Mouse (Mus musculus) megakaryocyte, embryonic 14.5 days (primary cell): ENCODE measurements around the gene Hba-a1. TPM values are rescaled to one million over a fixed set of nuclear protein-coding genes. Genes with fewer than 3 reads are reported as not detected.

ENCODE experiments used
- H3K27me3 ChIP-seq: replicated peaks from 2 replicates; pipeline ENCODE3; 2012; ENCODE audit warnings: inconsistent platforms
- H3K36me3 ChIP-seq: replicated peaks from 2 replicates; pipeline ENCODE3; 2012; ENCODE audit warnings: low read length, inconsistent platforms, mixed read lengths
- H3K4me1 ChIP-seq: 2 replicates; pipeline ENCODE4 v1.6.1; 2012; ENCODE audit warnings: inconsistent platforms
- H3K4me3 ChIP-seq: replicated peaks from 2 replicates; pipeline ENCODE3; 2012; ENCODE audit warnings: moderate library complexity, mild to moderate bottlenecking, inconsistent platforms
- H3K9me3 ChIP-seq: 2 replicates; pipeline ENCODE4 v1.6.1; 2012; ENCODE audit warnings: inconsistent platforms
- FLI1 ChIP-seq: IDR thresholded peaks from 2 replicates; pipeline ENCODE4 v1.6.1; 2012; ENCODE audit warnings: low read length, inconsistent platforms, mixed read lengths
- GATA1 ChIP-seq: IDR thresholded peaks from 3 replicates; pipeline ENCODE4 v1.6.1; 2012; ENCODE audit warnings: mixed read lengths, low read length, inconsistent platforms, borderline replicate concordance
- polyA plus RNA-seq: library from polyadenylated mRNA; stranded (reverse); fragments of >175 nt; gene quantifications from 2 replicates; pipeline ENCODE4 v1.2.3, GENCODE M21; 2012; ENCODE audit warnings: low replicate concordance; ENCODE audit not compliant: insufficient read depth

Gene Hba-a1
- polyA plus RNA-seq, 1 experiment: 5,345 TPM

DNA sequence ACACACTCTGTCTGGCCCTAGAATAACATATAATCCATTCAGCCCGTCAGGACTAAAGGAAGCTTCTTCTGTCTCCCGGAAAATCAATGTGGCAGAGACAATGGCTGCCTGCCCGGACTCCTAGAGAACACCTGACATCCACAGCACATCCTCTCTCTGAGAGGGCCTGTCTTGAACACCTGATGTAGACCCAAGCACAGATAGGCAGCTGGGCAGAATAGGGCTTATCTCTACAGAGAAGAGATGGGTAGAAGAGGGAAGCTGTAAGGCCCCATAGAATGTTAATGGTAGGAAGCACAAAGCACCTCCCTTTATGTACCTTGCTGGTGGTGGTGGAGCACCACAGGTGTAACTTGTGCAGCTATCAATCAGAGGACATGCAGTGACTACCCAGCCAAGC lies 41.1 kb upstream of the Hba-a1 start:
- TF ChIP-seq FLI1: no peak
- TF ChIP-seq GATA1: no peak
- H3K4me3 ChIP-seq: no peak overlapping the region
- H3K9me3 ChIP-seq: no peaks in the 10 kb centered on the region
- H3K4me1 ChIP-seq: peaks cover 75% of the 10 kb centered on the region
- peaks cover 91% of the 10 kb centered on the region for H3K36me3 ChIP-seq
- no peaks in the 10 kb centered on the region for H3K27me3 ChIP-seq

DNA sequence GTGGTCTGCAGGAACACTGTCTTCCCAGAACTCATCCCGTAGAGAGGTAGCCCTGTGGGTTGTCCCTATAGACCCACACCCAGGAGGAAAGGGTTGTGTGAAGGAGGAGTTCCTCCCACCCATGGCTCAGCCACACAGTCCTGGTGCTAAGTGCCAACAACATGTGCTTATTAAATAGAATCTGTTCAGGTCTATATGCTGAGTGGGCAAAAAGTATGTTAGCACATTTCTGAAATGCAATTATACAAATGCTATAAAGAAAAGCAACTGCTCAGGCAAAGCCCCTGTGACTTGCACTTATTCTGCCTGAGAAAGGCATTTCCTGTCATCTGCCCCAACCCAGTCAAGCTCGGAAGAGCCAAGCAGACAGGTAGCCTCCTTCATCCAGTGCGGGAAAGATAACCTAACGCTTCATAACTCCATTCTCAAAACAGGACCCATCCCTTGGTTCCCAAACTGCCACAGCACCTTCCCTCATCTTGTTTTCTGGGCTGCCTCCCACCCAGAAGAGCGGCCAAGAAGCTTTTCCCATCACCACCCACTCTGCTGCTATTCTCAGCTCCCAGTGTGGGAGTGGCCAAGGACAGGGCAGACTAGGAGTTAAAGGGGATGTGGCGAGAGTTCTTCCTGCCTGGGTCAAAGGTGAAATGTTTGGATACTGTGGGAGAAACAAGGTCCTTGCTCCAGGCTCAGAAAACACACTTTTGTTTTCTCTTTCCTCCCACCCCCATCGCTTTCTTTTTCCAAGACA lies 39.9 kb upstream of the Hba-a1 start:
- Histone ChIP-seq H3K4me3 (peak overlapping the region; percentile 15), H3K9me3 (no peaks in the 10 kb centered on the region), H3K27me3 (no peaks in the 10 kb centered on the region), H3K4me1 (peaks cover 78% of the 10 kb centered on the region), H3K36me3 (peaks cover 91% of the 10 kb centered on the region)
- TF ChIP-seq GATA1 (no peak), FLI1 (no peak)

DNA sequence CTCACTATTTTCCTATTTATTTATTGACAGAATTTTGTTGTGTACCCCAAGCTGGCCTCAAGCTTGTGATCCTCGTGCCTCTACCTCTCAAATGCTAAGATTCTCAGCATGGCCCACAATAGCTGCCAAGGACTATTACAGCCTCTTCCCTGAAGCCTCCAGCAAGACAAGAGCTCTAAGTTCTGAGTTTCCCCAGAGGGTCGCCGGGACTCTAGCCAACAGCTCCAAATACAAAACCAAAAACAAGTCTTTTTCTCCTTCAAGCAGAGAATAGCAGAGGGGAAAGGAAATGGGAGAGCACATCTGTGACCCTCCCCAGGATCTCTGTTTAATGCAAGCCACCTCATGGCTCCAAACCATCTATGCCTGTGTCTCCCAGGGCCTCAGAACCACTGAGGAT lies 39.2 kb upstream of the Hba-a1 start:
- no peaks in the 10 kb centered on the region for H3K9me3 ChIP-seq
- no peaks in the 10 kb centered on the region for H3K27me3 ChIP-seq
- TF ChIP-seq FLI1 (no peak), GATA1 (no peak)
- peak overlapping the region; percentile 31 for H3K4me3 ChIP-seq
- H3K36me3 ChIP-seq: peaks cover 90% of the 10 kb centered on the region
- H3K4me1 ChIP-seq: peaks cover 77% of the 10 kb centered on the region

GRCm38 (mm10) chr11:32244617-32245016 lies 38.7 kb upstream of the Hba-a1 start:
- H3K4me3 ChIP-seq: no peak overlapping the region
- TF ChIP-seq GATA1 (no peak), FLI1 (no peak)
- no peaks in the 10 kb centered on the region for H3K9me3 ChIP-seq
- H3K36me3 ChIP-seq: peaks cover 91% of the 10 kb centered on the region
- H3K27me3 ChIP-seq: no peaks in the 10 kb centered on the region
- H3K4me1 ChIP-seq: peaks cover 79% of the 10 kb centered on the region

GRCm38 (mm10) chr11:32245614-32246013 lies 37.7 kb upstream of the Hba-a1 start:
- Histone ChIP-seq H3K4me3 (peak overlapping the region; percentile 60), H3K27me3 (peaks cover 2% of the 10 kb centered on the region), H3K4me1 (peaks cover 87% of the 10 kb centered on the region), H3K9me3 (no peaks in the 10 kb centered on the region), H3K36me3 (peaks cover 92% of the 10 kb centered on the region)
- TF ChIP-seq FLI1 (no peak), GATA1 (peak; percentile 82)

DNA sequence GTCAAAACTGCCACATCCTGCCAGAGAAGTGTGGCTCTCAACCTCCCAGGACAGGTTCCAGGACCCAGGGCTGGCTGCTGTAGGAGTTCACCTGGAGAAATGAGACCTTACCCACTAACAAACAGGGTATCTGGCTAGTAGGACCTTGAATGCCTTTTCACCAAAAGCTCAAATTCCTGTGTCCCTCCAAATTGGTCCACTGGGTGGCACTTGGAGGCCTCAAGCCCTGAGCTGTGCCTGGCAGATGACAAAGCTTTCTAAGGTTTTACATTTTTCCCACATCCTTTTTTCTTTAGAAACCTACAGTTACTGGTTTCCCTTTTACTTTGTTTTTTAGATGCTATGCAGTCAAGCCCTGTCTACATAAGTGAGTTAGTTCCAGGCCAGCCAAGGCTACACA lies 36.2 kb upstream of the Hba-a1 start:
- H3K9me3 ChIP-seq: no peaks in the 10 kb centered on the region
- H3K27me3 ChIP-seq: peaks cover 2% of the 10 kb centered on the region
- H3K36me3 ChIP-seq: peaks cover 92% of the 10 kb centered on the region
- H3K4me3 ChIP-seq: no peak overlapping the region
- peaks cover 96% of the 10 kb centered on the region for H3K4me1 ChIP-seq
- TF ChIP-seq FLI1 (no peak), GATA1 (no peak)

GRCm38 (mm10) chr11:32248350-32248749 lies 35.0 kb upstream of the Hba-a1 start:
- Histone ChIP-seq H3K4me1 (peaks cover 94% of the 10 kb centered on the region), H3K9me3 (no peaks in the 10 kb centered on the region), H3K27me3 (peaks cover 2% of the 10 kb centered on the region), H3K36me3 (peaks cover 92% of the 10 kb centered on the region), H3K4me3 (no peak overlapping the region)
- no peak for TF ChIP-seq FLI1
- TF ChIP-seq GATA1: no peak

- H3K9me3 ChIP-seq: no peaks in the 10 kb centered on the region
- peak overlapping the region; percentile 31 for H3K4me3 ChIP-seq
- H3K27me3 ChIP-seq: peaks cover 14% of the 10 kb centered on the region
- peaks cover 98% of the 10 kb centered on the region for H3K36me3 ChIP-seq
- TF ChIP-seq GATA1: no peak
- no peak for TF ChIP-seq FLI1
- peaks cover 95% of the 10 kb centered on the region for H3K4me1 ChIP-seq
Measured at GRCm38 (mm10) chr11:32250880-32251763, 32.2 kb upstream of the Hba-a1 start.

GRCm38 (mm10) chr11:32253121-32253520 lies 30.2 kb upstream of the Hba-a1 start:
- peaks cover 23% of the 10 kb centered on the region for H3K27me3 ChIP-seq
- H3K9me3 ChIP-seq: no peaks in the 10 kb centered on the region
- H3K36me3 ChIP-seq: peaks cover 94% of the 10 kb centered on the region
- TF ChIP-seq FLI1: no peak
- no peak for TF ChIP-seq GATA1
- no peak overlapping the region for H3K4me3 ChIP-seq
- peaks cover 83% of the 10 kb centered on the region for H3K4me1 ChIP-seq

- Histone ChIP-seq H3K36me3 (peaks cover 91% of the 10 kb centered on the region), H3K27me3 (peaks cover 43% of the 10 kb centered on the region), H3K9me3 (no peaks in the 10 kb centered on the region), H3K4me3 (no peak overlapping the region), H3K4me1 (peaks cover 60% of the 10 kb centered on the region)
- TF ChIP-seq GATA1 (no peak), FLI1 (no peak)
Measured at GRCm38 (mm10) chr11:32256146-32256545, 27.2 kb upstream of the Hba-a1 start.
